Mouse (Mus musculus) adrenal gland, postnatal 36 days (tissue): Measurements from ENCODE around the gene Cntrl. TPM values are rescaled to one million over a fixed set of nuclear protein-coding genes. Genes with fewer than 3 reads are reported as not detected.

ENCODE experiments used
- DNase-seq, 2 experiments: peaks; one replicate each; pipeline ENCODE4 v3.0.0; 2021; ENCODE audit warnings: mixed read lengths in 1 of 2
- total RNA-seq, 2 experiments: library from RNA; stranded (reverse); gene quantifications; 2 replicates each; pipeline ENCODE4 v1.2.3; 2021

The Cntrl gene
- total RNA-seq, 2 experiments from 2014 or later, result 12.0 to 14.6 TPM

DNA sequence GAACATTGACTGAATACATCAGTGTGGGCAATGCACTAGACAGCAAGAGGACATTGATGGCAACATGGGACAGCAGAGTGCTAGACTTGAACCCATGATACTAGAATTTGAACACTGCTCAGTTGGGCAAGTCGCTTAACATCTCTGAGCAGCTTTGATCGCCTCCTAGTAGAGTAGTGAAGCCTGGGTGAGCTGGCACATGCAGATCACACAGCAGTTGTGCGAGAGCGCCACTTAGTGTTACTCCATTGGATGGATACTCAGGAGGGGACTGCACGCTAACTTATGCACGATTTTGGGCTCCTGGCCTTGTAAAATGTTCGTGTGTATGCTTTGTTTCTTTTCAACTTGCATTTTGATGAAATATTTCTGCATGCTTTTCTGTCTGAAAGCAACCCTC lies 15.4 kb downstream of the Cntrl start:
- peak; percentile 5 to 13 for DNase-seq

DNA sequence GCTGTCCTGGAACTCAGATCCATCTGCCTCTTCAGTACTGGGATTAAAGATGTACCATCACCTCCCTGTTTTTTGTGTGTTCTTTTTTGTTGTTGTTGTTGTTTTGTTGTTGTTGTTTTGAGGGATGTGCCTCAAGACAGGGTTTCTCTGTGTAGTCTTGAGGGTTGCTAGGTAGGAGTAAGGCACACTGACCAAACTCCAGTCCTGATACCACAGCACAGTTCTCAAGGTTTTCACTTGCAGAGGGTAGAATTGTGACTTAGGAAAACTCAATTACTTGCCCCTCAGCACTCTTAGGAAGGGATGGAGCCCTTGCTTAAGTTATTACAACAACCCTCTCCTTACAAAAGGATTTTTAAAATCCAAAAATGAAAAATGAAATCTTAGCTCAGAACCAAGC lies 22.2 kb downstream of the Cntrl start:
- no peak for DNase-seq

DNA sequence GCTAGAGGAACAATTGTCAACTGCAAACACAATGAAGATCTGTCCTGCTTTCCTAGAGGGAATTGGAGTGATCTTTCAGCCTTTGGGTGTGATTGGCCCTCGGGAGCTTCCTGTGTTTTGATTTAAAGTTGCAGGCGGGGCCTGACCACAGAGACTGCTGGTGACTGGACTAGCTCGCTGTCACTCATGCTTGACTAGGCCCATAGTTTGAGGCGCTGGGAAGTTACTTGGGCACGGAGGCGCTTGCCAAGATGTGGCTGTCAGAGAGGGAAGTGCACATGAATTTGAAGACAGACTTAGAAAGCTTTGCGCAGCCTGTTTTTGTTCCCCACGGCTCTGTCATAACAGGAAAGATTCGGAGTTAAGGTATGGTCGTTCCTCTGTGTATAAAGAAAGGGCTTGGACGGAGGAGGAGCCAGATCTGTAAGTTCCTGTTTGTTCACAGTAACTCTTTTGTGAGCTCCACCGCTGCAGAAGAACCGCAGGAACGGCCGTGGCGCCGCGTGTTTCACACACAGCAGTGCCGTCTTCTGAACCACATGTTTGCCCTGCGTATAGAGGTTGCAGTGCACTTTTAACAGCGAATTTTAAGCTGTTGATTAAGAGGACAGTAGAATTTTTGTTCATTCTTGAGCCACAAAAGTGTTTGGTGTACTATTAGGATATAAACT lies 22.8 kb downstream of the Cntrl start:
- peak; percentile 95 to 96 for DNase-seq

DNA sequence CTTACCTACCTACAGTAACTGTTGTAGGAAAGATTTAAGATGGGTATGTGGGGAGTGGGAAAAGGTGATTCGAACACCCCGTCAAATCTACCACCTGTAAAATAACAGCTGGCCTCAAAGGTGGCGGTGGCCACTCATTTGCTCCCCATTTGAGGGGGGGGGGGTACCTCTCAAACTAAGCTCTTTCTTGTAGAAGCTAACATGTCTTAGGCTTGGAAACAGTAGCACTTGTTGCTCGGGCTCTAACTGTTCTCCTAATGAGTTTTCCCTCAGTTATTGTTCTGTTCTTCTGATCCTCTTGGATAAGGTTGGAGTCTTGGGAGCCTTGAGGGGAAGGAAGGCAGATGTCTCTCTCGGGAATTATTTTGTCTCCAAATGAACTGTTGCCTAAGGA lies 23.4 kb downstream of the Cntrl start:
- DNase-seq, result no peak

DNA sequence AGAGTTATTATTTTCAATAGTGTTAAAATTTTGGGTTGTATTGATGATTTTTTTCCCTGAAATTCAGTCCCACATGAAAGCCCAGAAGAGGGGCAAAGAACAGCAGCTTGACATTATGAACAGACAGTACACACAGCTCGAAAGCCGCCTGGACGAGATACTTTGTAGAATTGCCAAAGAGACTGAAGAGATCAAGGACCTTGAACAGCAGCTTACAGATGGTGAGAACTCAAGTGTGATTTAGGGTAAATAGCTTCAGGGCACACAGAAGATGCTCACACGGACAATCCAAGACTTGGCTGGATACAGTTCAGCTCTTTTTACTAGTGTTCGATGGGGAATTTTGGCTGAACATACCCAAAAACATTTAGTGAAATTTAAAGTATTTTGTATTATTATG lies 24.6 kb downstream of the Cntrl start:
- no peak for DNase-seq

DNA sequence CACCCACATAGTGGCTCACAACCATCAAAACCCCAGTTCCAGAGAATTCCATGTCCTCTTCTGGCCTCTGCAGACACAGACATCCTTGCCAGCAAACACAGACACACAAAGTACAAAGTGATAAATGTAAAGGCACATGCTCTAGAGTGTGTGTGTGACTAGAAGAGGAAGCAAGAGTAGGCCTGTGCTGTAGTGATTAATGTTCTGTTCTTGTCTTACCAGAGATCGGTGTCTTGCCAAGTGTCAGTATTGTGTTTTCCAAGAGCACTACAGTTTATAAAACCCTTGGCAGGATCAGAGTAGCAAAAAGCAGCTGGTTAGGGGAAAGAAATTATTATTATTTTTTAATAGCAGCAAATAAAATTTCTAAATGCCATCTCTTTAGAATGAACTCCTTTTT lies 29.3 kb downstream of the Cntrl start:
- no peak for DNase-seq

DNA sequence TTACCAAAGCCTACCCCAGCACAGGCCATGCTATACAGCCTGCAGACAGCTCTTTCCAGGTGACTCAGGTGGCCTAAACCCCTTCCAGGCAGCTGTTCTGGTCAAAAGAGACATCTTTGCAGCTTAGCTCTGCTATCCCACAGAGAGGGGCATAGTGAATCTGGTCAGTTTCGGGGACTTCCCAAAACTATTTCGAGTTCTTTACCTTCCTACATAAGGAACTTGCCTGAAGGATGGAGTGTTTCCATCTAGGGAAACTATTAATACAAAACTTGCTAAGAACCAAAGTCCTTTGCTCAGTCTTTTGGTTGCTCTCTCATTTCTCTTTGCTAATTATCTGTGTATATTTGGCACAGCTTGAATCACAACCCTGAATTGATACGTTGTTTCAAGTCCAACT lies 32.4 kb downstream of the Cntrl start:
- DNase-seq, result no peak

DNA sequence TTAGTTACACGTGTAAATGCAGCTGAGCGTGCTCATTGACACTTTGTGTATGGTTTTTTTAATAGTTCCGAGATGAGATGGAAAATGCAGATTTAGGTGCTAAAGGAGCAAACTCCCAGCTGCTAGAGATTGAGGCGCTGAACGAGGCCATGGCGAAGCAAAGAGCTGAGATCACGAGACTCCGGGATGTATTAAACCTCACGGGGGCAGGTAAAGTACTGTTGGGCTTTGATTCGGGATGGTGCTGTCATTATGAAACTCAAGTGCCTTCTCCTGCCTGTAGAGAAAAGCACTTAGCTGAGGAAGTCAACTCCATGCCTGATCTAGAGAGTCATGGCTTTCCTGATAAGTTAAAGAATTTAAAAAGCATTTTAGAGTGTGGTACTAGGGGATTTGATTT lies 39.5 kb downstream of the Cntrl start:
- no peak for DNase-seq

DNA sequence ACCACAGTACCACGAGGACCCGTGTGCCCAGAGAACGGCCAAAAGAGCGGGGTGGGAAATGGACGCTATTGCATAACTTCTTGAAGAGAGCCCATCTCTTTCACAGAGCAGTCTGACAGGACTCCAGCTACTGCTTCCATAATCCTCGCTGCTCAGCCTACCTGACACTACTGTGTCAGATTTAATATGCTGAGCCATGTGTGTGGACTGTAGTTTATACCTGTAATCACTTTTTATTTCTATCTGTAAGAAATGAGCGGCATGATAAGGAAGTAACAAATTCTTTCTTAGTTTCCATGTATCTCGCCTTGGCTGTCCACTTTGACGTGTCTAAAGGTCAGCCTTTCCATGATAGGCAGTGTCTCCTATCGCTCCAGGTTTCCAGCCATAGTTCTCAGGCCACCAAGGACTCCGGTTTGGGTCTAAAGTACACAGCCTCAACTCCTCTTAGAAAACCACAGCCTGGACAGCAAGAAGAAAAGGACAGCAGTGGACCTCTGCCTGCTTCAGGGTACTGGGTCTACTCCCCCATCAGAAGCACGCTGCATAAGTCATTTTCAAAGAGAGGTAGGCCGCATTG lies 42.1 kb downstream of the Cntrl start:
- DNase-seq, result no peak

DNA sequence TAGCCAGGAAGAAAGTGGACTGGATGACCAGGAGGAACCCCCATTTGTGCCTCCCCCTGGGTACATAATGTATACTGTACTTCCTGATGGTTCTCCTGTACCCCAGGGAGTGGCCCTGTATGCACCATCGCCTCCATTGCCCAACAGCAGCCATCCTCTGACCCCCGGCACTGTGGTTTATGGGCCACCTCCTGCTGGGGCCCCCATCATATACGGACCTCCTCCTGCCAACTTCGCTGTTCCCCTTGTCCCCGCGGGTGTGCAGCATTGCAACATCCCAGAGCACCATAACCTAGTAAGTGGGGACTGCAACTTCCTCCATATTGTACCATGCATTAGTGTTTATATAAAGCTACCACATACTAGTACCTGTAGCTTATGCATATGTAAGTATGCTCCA lies 43.9 kb downstream of the Cntrl start:
- no peak for DNase-seq

DNA sequence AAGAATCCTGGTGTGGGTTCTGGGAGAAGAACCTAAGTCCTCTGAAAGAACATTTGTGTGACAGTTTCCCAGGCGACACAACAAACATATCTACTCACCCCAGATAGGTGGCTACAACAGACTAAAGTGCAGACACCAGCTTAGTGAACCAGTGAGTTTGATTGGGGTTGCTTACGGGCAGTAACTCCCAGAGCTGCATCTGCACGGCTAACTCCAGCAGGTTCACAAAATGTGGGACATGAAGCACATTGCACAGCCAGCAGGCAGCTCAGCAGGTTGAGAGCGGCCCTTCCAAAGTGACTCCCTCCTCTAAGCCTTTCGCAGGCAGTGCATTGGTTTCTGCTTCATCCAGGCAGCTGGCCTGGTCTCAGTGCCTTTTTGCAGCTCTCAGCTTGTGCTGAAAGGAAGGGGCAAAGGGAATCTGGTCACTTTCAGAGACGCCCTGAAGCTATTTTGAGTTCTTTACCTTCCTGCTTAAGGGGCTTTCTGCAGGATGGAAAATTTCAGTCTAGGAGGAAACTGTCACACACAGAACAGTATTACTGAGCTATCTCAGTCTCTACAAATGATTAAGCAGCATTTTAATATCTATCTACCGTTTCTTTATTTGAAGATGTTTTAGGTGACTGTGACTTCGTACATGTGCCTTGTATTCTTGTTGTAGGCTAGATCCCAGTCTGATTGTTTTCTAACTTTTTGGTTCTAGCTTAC lies 44.7 kb downstream of the Cntrl start:
- no peak for DNase-seq

DNA sequence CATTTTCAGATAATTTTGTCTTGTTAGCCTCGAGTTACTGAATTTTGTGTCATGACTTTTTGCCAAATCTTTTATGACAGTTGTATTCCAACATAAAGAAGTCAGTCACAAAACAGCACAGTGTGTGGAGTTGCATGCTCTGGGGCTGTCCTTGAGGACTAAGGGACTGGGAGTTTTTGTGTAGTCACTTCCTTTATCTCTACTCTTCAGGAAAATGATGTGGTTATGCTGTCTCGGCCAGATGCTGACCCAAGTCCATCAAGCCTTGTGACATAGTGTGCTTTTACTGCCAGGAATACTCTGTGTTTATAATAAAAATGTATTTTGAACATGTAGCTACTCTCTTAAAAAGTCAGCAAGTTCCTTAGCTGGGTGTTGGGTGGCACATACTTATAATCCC lies 47.7 kb downstream of the Cntrl start:
- no peak for DNase-seq

DNA sequence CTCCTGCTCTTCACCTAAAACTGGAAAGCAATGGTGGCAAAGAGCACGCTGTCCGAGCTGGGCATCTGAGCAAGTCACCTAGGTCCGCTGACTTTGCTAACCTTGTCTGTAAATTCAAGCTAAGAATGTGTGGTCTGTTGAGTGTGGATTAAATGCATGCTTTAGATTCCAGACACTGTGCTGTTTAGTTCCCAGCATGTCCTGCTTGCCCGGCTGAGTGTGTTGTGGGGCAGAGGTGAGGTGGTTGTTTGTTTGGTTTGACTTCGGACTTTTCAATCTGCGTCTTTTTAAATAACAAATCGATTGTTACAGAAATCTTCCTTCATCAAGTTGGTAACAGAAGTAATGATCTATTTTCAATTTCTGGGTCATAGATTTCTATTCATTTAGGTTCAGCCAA lies 48.5 kb downstream of the Cntrl start:
- DNase-seq, result no peak

DNA sequence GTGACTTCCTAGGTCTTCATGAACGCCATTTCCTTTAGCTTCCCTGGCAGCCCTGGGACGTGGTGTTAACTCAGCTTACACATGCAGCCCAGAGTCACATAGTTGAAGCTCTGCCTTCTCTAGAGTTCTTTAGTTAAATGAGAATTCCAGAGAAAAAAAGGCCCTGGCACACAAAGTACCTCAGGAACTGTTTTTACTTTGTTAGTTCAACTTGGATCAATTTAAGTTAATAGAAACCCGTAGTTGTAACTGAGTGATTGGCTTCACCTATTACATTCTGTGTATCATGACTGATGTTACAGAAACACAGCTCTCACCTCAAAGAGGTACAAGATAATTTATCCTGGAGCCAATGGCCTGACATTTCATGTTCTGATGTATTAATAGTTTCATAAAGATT lies 49.1 kb downstream of the Cntrl start:
- no peak for DNase-seq

DNA sequence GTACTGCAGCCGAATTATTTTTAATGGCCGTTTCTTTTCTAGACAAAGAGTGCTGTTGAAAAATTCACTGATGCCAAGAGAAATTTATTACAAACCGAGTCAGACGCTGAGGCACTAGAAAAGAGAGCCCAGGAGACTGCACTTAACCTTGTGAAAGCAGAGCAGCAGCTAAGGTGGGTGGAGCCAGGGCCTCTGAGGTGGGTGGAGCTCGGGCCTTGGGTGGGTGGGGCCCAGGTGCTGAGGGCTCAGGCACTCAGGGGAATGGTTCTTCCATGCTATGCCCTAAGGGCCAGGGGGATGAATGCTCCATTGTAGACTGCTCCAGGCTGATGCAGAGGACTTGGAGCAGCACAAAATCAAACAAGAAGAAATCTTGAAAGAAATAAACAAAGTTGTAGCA lies 50.9 kb downstream of the Cntrl start:
- peak; percentile 73 to 79 for DNase-seq

DNA sequence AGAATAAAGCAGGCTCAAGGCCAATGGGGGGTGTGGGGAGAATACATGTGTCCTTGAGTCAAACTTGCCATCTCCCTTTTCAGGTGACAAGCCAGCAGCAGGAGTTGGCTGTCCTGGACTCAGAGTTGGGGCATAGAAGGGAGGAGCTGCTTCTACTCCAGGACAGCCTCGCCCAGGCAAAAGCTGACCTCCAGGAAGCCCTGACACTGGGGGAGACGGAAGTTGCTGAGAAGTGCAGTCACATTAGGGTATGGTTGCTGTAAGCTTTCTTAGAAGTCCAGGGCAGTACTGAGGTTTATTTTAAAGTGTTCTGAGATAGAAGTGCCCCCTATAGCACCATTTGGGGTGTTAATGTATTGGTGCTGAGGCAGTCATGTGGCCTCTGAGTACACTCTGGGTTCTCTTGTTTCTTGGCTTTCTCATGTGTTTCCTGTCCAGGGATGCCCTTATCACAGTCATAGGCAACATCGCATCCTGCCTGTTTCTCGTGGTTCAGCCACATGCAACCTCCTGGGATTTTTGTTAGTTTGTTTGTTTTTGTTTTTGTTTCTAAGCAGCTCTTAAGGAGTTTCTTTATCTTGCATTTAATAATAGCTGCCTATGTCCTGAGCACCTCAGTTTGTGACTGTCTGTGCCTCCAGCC lies 52.7 kb downstream of the Cntrl start:
- DNase-seq, result no peak

DNA sequence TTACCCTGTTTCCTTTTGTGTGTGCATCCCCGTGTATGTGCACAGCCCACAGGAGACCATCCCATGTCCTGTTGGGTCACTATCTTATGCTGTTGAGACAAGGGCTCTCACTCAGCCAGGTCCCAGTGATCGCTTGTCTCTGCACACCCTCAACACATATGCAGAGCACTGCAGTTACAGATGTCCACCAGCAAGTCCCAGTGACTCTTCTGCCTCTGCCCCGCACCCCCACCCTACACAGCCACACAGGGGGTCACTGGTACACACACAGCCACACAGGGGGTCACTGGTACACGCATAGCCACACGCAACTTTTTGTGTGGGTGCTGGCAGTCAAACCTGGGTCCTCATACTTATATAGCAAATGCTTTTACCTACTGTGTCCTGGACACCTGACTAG lies 54.1 kb downstream of the Cntrl start:
- no peak for DNase-seq

DNA sequence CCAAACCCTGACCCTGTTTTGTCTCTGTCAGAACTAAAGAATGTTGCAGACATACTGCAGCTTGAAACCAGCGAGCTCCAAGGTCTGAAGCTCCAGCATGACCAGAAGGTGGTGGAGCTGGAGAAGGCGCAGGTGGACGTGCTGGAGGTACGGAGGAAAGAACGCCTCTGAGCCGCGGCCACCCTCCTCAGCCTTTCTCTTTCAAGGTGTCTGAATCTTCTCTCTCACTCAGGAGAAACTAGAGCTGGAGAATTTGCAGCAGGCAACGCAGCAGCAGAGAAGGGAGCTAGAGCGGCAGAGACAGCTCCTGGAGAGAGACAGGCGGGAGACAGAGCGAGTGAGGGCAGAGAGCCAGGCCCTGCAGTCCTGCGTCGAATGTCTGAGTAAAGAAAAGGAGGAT lies 56.1 kb downstream of the Cntrl start:
- peak in 1 of 2 experiments; percentile 28 for DNase-seq

DNA sequence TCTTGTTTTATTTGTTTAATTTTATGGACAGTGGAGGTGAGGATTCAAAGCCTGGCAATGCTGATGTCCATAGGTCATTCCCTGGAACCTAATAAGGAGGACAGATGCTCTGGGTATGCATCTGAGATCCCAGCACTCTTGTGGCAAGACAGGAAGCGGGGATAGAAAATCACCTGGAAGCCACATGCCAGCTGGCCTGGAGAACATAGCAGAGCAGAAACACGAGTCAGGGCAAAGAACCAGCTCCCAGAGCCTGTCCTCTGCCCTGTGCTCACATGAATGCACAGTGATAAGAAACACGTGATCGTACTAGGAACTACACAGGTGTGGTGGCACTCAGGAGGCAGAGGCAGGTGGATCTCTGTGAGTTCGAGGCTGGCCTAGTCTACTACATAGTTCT lies 57.5 kb downstream of the Cntrl start:
- DNase-seq, result no peak

DNA sequence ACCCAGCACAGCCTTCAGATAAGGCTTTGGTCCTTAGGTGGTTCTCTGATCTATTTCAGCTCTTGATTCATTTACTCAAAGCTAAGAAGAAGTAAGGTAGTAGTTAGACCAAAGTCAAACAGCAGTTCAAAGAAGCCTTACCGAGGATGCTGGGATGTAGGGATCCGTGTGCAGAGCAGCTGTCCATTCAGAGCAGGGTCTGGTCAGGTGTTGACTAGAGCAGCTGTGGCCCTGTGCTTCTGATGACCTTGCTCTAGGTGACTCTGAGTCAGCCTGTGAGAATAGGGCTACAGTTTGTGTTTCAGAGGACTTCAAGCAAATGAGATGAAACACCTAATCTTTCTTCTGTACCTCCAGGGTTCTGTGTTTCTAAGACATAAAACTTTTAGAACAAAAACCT lies 60.2 kb downstream of the Cntrl start:
- no peak for DNase-seq

DNA sequence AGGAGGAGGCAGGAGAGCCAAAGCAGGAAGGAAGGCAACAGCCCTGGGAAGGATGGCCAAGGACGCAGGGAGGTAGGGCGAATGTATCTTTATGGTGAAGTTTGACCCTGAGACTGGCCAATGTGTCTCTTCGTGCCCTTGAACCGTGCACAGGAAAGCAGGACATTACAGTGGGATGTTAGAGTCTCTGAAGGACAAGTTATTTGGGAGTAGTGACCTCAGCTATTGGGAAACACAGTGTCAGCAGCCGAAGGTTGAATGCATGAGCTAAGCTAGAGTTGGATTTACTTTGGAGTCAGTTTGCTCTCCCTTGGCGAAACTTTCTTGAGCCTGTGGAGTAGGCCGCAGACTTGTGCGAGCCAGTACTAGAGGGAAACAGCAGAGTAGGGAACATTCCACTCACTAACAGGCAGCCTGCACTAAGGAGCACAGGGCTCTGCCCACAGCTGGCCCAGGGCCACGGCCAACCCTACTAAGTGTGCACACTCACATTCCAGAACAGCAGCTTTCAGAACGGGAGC lies 62.1 kb downstream of the Cntrl start:
- peak; percentile 70 to 74 for DNase-seq

DNA sequence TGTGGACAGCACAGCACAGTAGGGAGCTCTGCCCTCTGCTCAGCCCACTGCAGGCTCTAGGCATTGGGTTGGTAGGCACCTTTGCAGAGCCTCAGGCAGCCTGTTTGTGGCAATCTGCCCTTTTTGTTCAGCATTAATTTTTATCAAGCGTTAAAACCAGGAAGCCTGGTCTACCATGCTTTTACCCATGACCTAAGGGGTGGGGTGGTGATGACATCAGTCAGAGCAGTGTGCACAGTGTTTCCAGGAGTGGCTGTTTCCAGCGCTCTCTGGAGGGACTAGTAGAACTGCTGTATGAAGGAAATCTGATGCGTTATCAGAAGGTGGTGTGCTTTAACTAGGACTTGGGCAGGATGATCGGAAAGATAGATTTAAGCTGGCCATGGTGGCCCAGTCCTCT lies 63.0 kb downstream of the Cntrl start:
- DNase-seq, result no peak

DNA sequence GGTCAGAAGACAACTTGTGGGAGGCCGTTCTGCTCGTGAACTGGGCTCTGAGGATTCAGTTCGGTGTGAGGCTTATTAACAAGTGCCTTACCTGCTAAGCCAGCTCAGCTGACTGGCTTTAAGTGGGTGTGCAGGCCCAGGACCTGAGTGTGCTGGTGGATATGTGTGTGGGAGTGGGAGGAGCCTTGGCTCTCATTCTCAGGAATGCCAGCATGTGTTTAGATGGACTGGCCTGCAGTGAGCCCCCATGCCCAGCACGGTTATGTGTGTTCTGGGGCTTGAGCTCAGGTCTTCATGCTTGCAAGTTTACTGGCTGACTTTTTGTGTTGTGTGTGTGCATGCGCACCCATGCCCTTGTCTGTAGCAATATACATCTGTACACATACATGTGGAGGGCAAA lies 64.4 kb downstream of the Cntrl start:
- no peak for DNase-seq
